Mouse (Mus musculus) spleen, adult 2 months (tissue): ENCODE data around the gene Sec14l5.

ENCODE experiments used
- CTCF ChIP-seq: fragments of 200-500 bp; IDR thresholded peaks from 2 replicates; pipeline ENCODE4 v1.5.1; 2011; ENCODE audit warnings: mild to moderate bottlenecking, inconsistent platforms; ENCODE audit not compliant: insufficient read depth, insufficient read length, insufficient replicate concordance; ENCODE audit errors: extremely low read depth
- POLR2A ChIP-seq: fragments of 200-500 bp; IDR thresholded peaks from 2 replicates; pipeline ENCODE4 v1.6.1; 2011; ENCODE audit warnings: low read depth, low read length, inconsistent platforms

DNA sequence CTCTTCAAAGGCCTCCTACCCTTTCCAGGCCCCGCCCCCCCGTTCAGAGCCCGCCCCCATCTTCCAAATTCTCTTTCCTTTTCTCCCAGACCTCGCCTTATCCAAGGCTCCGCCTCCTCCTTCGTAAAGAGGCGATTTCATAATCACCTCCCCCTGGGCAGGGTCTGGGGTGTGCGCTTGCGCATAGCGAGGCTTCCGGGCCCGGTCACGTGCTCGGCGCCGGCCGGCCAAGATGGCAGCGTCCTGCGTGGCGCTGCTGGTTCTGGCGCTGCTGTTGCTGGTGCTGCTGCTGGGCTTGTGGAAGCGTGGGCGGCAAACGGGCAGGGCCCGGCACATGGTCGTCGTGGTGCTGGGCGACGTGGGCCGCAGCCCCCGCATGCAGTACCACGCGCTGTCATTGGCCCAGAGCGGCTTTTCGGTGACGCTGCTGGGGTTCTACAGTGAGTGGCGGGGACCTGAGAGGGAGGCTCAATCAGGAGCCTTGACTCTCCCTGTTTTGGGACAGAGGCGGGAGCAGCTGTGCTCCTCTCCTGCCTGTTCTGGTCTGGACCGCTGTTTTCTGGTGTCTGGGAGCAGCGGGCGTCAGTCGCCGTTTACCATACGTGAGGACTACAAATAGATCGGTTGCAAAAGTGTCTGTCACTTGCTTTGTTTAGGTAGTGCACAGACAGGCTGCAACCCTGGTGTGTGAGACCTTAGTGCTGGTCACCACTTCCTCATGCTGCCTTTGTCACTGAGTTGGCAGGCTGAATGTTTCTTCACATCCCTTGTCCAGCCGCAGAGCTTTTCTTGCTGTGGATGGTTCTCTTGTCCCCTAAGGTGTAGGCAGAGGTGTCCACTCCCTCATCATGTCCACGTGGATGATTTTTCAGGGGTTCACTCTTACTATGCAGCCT is 86.8 kb downstream of the Sec14l5 start, which contains the start of gene Alg1:
- TF ChIP-seq CTCF = no peak
- TF ChIP-seq POLR2A = peak; percentile 99
